Mouse (Mus musculus) gonadal fat pad, adult 2 months (tissue): ENCODE measurements around the gene E130309D02Rik. TPM values are rescaled to one million over a fixed set of nuclear protein-coding genes. Genes with fewer than 3 reads are reported as not detected.

ENCODE experiments used
- DNase-seq: peaks from one replicate; pipeline ENCODE4 v3.0.0-alpha.2; 2012; ENCODE audit warnings: low read depth
- polyA plus RNA-seq: library from polyadenylated mRNA; depleted of rRNA; stranded (reverse); fragments of >200 nt; gene quantifications from 2 replicates; pipeline ENCODE4 v1.2.3, GENCODE M21; 2012; rRNA removed

The E130309D02Rik gene
- polyA plus RNA-seq, 1 experiment: 12.8 TPM

- no peak for DNase-seq
Observed at GRCm38 (mm10) chr5:143268985-143269362, 46.2 kb downstream of the E130309D02Rik start.

GRCm38 (mm10) chr5:143266794-143267193, 48.4 kb downstream of the E130309D02Rik start:
- DNase-seq: peak; percentile 100

DNA sequence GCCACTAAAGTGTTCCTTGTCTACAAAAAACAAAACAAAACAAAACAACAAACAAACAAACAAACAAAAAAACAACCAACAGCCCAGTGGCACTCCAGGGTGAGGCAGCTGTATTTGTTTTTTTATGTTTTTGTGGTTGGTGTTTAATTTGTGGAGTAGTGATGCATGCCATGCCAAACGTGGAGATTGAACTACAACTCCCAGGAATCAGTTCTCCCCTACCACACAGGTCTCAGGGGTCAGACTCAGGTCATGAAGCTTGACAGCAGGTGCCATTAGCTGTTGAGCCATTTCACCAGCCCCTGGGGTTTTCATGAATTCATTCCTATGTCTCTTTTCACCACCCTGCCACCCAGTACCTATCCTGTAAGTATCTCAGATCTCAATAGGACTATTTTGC, 49.8 kb downstream of the E130309D02Rik start:
- DNase-seq: no peak

DNA sequence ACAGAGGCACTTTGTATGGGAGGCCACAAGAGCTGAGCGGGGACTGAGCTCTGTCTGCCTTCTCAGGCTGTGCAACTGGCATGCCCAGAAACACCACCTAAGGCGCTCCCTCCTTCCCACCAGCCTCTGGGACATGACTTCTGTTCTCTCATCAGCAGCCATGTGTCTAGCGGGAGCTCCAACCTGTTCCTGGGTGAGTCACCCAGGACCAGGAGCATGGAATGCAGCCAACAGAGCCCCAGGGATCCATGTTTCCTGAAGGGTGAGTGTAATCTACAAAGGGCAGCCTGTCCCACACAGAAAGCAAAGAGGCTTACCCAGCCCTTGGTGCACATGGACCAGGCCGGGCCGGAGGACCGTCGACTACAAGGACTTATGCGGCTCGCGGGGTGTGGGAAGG, 50.5 kb downstream of the E130309D02Rik start:
- no peak for DNase-seq

DNA sequence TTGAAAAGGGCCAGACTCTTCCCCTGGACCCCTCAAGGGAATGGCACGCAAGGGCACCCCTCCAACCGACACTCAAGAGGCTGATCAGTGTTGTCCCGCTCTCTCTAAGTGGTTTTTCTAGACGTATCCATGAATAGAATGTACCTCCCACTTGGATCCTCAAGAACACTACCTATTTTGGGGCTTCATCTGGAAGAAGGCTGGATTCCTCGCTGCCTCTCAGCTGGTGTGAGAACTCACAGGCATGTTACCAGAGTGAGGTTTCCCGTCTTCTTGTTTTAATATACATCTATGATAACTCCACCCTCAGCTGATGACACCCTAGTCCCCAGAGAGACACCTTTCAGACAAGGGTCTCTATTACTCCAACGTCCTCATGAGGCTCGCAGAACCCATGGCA, 53.5 kb downstream of the E130309D02Rik start:
- DNase-seq: no peak

GRCm38 (mm10) chr5:143255802-143256201, 59.4 kb downstream of the E130309D02Rik start:
- DNase-seq: no peak

DNA sequence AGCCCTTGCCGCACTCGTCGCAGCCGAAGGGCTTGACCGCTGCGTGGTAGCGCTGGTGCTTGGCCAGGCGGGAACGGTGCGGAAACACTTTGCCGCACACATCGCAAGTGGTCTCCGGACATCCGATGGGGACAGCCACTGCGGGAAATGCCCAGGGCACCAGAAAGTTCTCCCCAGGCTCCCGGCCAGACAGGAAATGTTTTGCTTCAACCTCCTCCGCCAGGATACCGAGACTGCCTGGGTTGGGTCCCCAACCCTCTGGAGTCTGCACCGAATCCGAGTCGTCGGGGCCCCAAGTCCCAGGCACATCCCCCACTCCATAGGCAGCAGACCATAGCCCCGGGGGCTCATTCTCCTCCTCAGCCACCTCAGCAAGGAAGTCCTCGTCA, 60.0 kb downstream of the E130309D02Rik start:
- no peak for DNase-seq

- DNase-seq: no peak
Observed at GRCm38 (mm10) chr5:143254487-143255130, 60.6 kb downstream of the E130309D02Rik start.

DNA sequence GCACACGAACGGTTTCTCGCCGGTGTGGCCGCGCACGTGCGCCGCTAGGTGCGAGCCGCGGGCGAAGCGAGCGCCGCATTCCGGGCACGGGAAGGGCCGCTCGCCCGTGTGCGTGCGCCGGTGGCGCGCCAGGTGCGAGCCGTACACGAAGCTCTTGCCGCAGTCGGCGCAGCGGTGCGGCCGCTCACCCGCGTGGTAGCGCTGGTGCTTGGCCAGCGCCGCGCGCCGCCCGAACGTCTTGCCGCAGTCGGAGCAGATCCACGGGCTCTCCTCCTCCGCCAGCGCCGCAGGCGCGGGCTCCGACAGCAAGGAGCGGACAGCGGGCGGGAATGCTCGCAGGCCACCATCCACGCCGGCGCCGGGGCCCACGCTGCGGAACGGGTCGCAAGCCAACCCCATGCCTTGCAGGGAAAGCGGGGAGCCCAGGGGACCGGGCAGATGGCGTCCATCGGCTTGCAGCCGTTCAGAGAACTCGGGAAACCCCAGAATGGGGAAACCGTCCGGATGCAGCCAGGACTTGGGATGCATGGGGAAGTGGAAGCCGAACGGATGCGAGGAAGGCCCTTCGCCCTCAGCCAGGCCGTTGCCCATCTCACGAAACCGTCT, 61.2 kb downstream of the E130309D02Rik start:
- no peak for DNase-seq

- no peak for DNase-seq
Observed at GRCm38 (mm10) chr5:143253186-143253880, 61.8 kb downstream of the E130309D02Rik start.

GRCm38 (mm10) chr5:143252791-143253185, 62.4 kb downstream of the E130309D02Rik start:
- no peak for DNase-seq

- DNase-seq: no peak
Observed at GRCm38 (mm10) chr5:143252039-143252438, 63.1 kb downstream of the E130309D02Rik start.

Other genes with a start within 250 kb of the E130309D02Rik start
- gene Rnf216, start 202.4 kb downstream of the E130309D02Rik start, polyA plus RNA-seq: 20.6 and 21.5 TPM in 2 replicates
- gene Olfr718-ps1, start 167.8 kb downstream of the E130309D02Rik start, polyA plus RNA-seq: not detected in 2 replicates
- 5.0 and 5.2 TPM in 2 replicates for gene Rbak, start 134.6 kb downstream of the E130309D02Rik start, polyA plus RNA-seq
- not detected in 2 replicates for gene Spdye4b, start 134.3 kb downstream of the E130309D02Rik start, polyA plus RNA-seq
- not detected in 2 replicates for gene Spdye4a, start 88.5 kb downstream of the E130309D02Rik start, polyA plus RNA-seq
- gene Zfp12, start 80.2 kb downstream of the E130309D02Rik start, polyA plus RNA-seq: 9.0 and 9.9 TPM in 2 replicates
- 10.2 and 15.0 TPM in 2 replicates for gene Zfp316, start 45.3 kb downstream of the E130309D02Rik start, polyA plus RNA-seq
- 1.3 and 1.4 TPM in 2 replicates for gene Zfp853, start 21.7 kb downstream of the E130309D02Rik start, polyA plus RNA-seq
- gene Zdhhc4, start 13.9 kb upstream of the E130309D02Rik start, polyA plus RNA-seq: 110 and 118 TPM in 2 replicates
- 0.03 TPM in 1 of 2 replicates, not detected in the other for gene Grid2ip, start 42.0 kb upstream of the E130309D02Rik start, polyA plus RNA-seq
- 147 and 188 TPM in 2 replicates for gene Kdelr2, start 88.5 kb upstream of the E130309D02Rik start, polyA plus RNA-seq
- 15.6 and 19.5 TPM in 2 replicates for gene Daglb, start 149.2 kb upstream of the E130309D02Rik start, polyA plus RNA-seq
- gene Rac1, start 212.7 kb upstream of the E130309D02Rik start, polyA plus RNA-seq: 340 and 347 TPM in 2 replicates